Mouse (Mus musculus) testis, adult 2 months (tissue): ENCODE measurements at regions not wholly inside any gene's neighbourhood (a gene's known extent, or its start where the extent isn't known, plus 50 kb on each side); places are given as distances from the start of the nearest gene placed in this dataset.

ENCODE experiments used
- H3K27ac ChIP-seq: fragments of 200-500 bp; 2 replicates; pipeline ENCODE4 v1.5.1; 2012; ENCODE audit warnings: low read depth, low read length; ENCODE audit not compliant: control insufficient read depth, insufficient read depth
- H3K27me3 ChIP-seq: fragments of 200-500 bp; 2 replicates; pipeline ENCODE4 v1.6.1; 2012; ENCODE audit warnings: mild to moderate bottlenecking, low read length, moderate library complexity; ENCODE audit not compliant: control insufficient read depth, insufficient read depth
- H3K36me3 ChIP-seq: fragments of 200-500 bp; 2 replicates; pipeline ENCODE4 v1.6.1; 2012; ENCODE audit warnings: mild to moderate bottlenecking, low read length; ENCODE audit not compliant: control insufficient read depth, insufficient read depth
- H3K4me1 ChIP-seq: fragments of 200-500 bp; 2 replicates; pipeline ENCODE4 v1.6.1; 2012; ENCODE audit warnings: low read length; ENCODE audit not compliant: control insufficient read depth, insufficient read depth
- H3K4me3 ChIP-seq: fragments of 200-500 bp; 2 replicates; pipeline ENCODE4 v1.5.1; 2012; ENCODE audit warnings: low read depth, mild to moderate bottlenecking, low read length, moderate library complexity, mixed read lengths; ENCODE audit not compliant: control insufficient read depth
- CTCF ChIP-seq: fragments of 200-500 bp; IDR thresholded peaks from 2 replicates; pipeline ENCODE4 v1.5.1; 2012; ENCODE audit warnings: low read depth, mild to moderate bottlenecking, inconsistent platforms, low read length, moderate library complexity; ENCODE audit not compliant: control insufficient read depth, insufficient read depth, insufficient replicate concordance
- POLR2A ChIP-seq: fragments of 200-500 bp; IDR thresholded peaks from 2 replicates; pipeline ENCODE4 v1.6.1; 2012; ENCODE audit warnings: low read depth, mild to moderate bottlenecking, inconsistent platforms, low read length, moderate library complexity; ENCODE audit not compliant: control insufficient read depth

GRCm38 (mm10) chr10:119063209-119063699, 176.6 kb downstream of the Cand1 start:
- no peak overlapping the region for H3K27ac ChIP-seq

GRCm38 (mm10) chr10:119061958-119062599, 177.8 kb downstream of the Cand1 start:
- no peaks in the 10 kb centered on the region for H3K27me3 ChIP-seq
- TF ChIP-seq POLR2A: no peak
- no peak for TF ChIP-seq CTCF
- H3K4me3 ChIP-seq: no peak overlapping the region
- H3K36me3 ChIP-seq: no peaks in the 10 kb centered on the region
- H3K4me1 ChIP-seq: peaks cover 13% of the 10 kb centered on the region
- H3K27ac ChIP-seq: peak overlapping the region; percentile 49; the same call in 1 of the 2 replicates

More at GRCm38 (mm10) chr10:119063209-119063699, 176.6 kb downstream of the Cand1 start:
- no peak for TF ChIP-seq CTCF
- TF ChIP-seq POLR2A: no peak
- Histone ChIP-seq H3K4me1 (peaks cover 13% of the 10 kb centered on the region), H3K36me3 (no peaks in the 10 kb centered on the region), H3K27me3 (no peaks in the 10 kb centered on the region), H3K4me3 (no peak overlapping the region)

- no peaks in the 10 kb centered on the region for H3K36me3 ChIP-seq
- H3K27me3 ChIP-seq: no peaks in the 10 kb centered on the region
- TF ChIP-seq POLR2A (no peak), CTCF (no peak)
- no peak overlapping the region for H3K4me3 ChIP-seq
- H3K27ac ChIP-seq: no peak overlapping the region
- peaks cover 13% of the 10 kb centered on the region for H3K4me1 ChIP-seq
Measured at GRCm38 (mm10) chr10:119061349-119061850, 178.5 kb downstream of the Cand1 start.

GRCm38 (mm10) chr10:119058493-119059020, 181.3 kb downstream of the Cand1 start:
- no peak overlapping the region for H3K27ac ChIP-seq
- H3K4me3 ChIP-seq: no peak overlapping the region
- H3K36me3 ChIP-seq: no peaks in the 10 kb centered on the region
- peaks cover 11% of the 10 kb centered on the region for H3K4me1 ChIP-seq
- no peaks in the 10 kb centered on the region for H3K27me3 ChIP-seq
- TF ChIP-seq POLR2A: no peak

GRCm38 (mm10) chr10:119055199-119055785, 184.6 kb downstream of the Cand1 start:
- Histone ChIP-seq H3K4me3 (no peak overlapping the region), H3K36me3 (no peaks in the 10 kb centered on the region), H3K4me1 (peaks cover 5% of the 10 kb centered on the region), H3K27ac (no peak overlapping the region), H3K27me3 (no peaks in the 10 kb centered on the region)
- no peak for TF ChIP-seq CTCF
- TF ChIP-seq POLR2A: no peak

GRCm38 (mm10) chr10:119054191-119055175, 184.5 kb upstream of the Dyrk2 start:
- peaks cover 8% of the 10 kb centered on the region for H3K4me1 ChIP-seq
- H3K4me3 ChIP-seq: peak overlapping the region; percentile 23; the same call in 1 of the 2 replicates
- no peaks in the 10 kb centered on the region for H3K36me3 ChIP-seq
- no peaks in the 10 kb centered on the region for H3K27me3 ChIP-seq
- no peak for TF ChIP-seq CTCF
- TF ChIP-seq POLR2A: no peak
- no peak overlapping the region for H3K27ac ChIP-seq
